Mouse (Mus musculus) stomach, postnatal 0 days (tissue): ENCODE measurements around the gene Pigg. TPM values are rescaled to one million over a fixed set of nuclear protein-coding genes. Genes with fewer than 3 reads are reported as not detected.
A peak's percentile ranks its signal among the peaks of the same experiment; 100 is the strongest.

Source experiments
- ATAC-seq: fragments of 200-750 bp; cut with Nextera tagmentation; 2 replicates; pipeline ENCODE4 v1.8.0; 2017; ENCODE audit not compliant: low FRiP score, low TSS enrichment
- DNase-seq: peaks from one replicate; pipeline ENCODE4 v3.0.0-alpha.2; 2016; ENCODE audit warnings: low spot score
- H3K27ac ChIP-seq: fragments of 300-500 bp; sonication (generic); replicated peaks from 2 replicates; pipeline ENCODE4 v1.5.1; 2014; ENCODE audit warnings: mild to moderate bottlenecking, control low read depth
- H3K27me3 ChIP-seq: fragments of 300-500 bp; sonication (generic); 2 replicates; pipeline ENCODE4 v1.6.1; 2014; ENCODE audit warnings: low read length; ENCODE audit not compliant: control insufficient read depth, insufficient read depth
- H3K36me3 ChIP-seq: fragments of 300-500 bp; sonication (generic); 2 replicates; pipeline ENCODE4 v1.6.1; 2014; ENCODE audit warnings: low read length, mixed read lengths; ENCODE audit not compliant: control insufficient read depth, insufficient read depth
- H3K4me1 ChIP-seq: fragments of 300-500 bp; sonication (generic); replicated peaks from 2 replicates; pipeline ENCODE4 v1.6.1; 2014; ENCODE audit warnings: antibody characterized with exemption; ENCODE audit not compliant: control insufficient read depth, insufficient read depth
- H3K4me2 ChIP-seq: fragments of 300-500 bp; sonication (generic); replicated peaks from 2 replicates; pipeline ENCODE4 v1.6.1; 2014; ENCODE audit warnings: low read depth, mild to moderate bottlenecking, control low read depth, moderate library complexity
- H3K4me3 ChIP-seq: fragments of 300-500 bp; sonication (generic); 2 replicates; pipeline ENCODE4 v1.5.1; 2014; ENCODE audit warnings: low read depth, low read length, control low read depth
- H3K9ac ChIP-seq: fragments of 300-500 bp; sonication (generic); 2 replicates; pipeline ENCODE4 v1.6.1; 2014; ENCODE audit warnings: mild to moderate bottlenecking, low read length, control low read depth, mixed read lengths
- H3K9me3 ChIP-seq: fragments of 300-500 bp; sonication (generic); 2 replicates; pipeline ENCODE4 v1.6.1; 2016; ENCODE audit warnings: low read length; ENCODE audit not compliant: control insufficient read depth
- CTCF ChIP-seq: IDR thresholded peaks from 2 replicates; pipeline ENCODE4 v1.5.1; 2016; ENCODE audit warnings: antibody characterized with exemption, low read depth, mild to moderate bottlenecking, moderate library complexity
- EP300 ChIP-seq: optimal IDR thresholded peaks from 2 replicates; pipeline ENCODE3; 2016; ENCODE audit warnings: antibody characterized with exemption
- WGBS: fragments of 180-500 bp; shearing (Covaris S2); extraction: QIAGEN DNeasy Blood & Tissue Kit; methylation state at CpG from one replicate; pipeline ENCODE4 v1.1.7; 2014; 5-methylcytosine and 5-hydroxymethylcytosine counted together
- polyA plus RNA-seq: library from polyadenylated mRNA; unstranded; fragments of >200 nt; fragmentation: Nextera tagmentation; extraction: Ambion mirVana; gene quantifications from 2 replicates; pipeline ENCODE4 v1.2.1, GENCODE M21; 2015

Pigg gene
- polyA plus RNA-seq, 1 experiment from 2014 or later = 4.2 TPM

- Histone ChIP-seq H3K9ac (no peak overlapping the region), H3K27me3 (peaks cover 37% of the 10 kb centered on the region), H3K4me2 (peak overlapping the region; percentile 75), H3K4me1 (0 out of 2 replicates have a peak, but pooled peaks cover 6% of the 10 kb centered on the region), H3K4me3 (peak overlapping the region; percentile 44), H3K9me3 (no peaks in the 10 kb centered on the region), H3K27ac (no peak overlapping the region), H3K36me3 (no peaks in the 10 kb centered on the region)
- 9% methylated on average over 6 of the region's 6 CpGs for WGBS
- no peak for ATAC-seq
- DNase-seq = no peak
- no peak for TF ChIP-seq CTCF
These were observed 56.0 kb downstream of the Pigg start for GRCm38 (mm10) chr5:108368446-108368845.

- TF ChIP-seq EP300 (no peak), CTCF (no peak)
- H3K9me3 ChIP-seq = no peaks in the 10 kb centered on the region
- 0 out of 2 replicates have a peak, but pooled peaks cover 6% of the 10 kb centered on the region for H3K4me1 ChIP-seq
- ATAC-seq = no peak
- H3K27ac ChIP-seq = no peak overlapping the region
- H3K4me2 ChIP-seq = peak overlapping the region; percentile 75
- H3K9ac ChIP-seq = peak overlapping the region; percentile 14; the same call in 1 of the 2 replicates
- DNase-seq = peak; percentile 45
- peak overlapping the region; percentile 44 for H3K4me3 ChIP-seq
- H3K36me3 ChIP-seq = no peaks in the 10 kb centered on the region
- WGBS = under 1% methylated on average over 49 of the region's 49 CpGs
- H3K27me3 ChIP-seq = peaks cover 34% of the 10 kb centered on the region
These were observed 56.6 kb downstream of the Pigg start for GRCm38 (mm10) chr5:108368851-108369621.

GRCm38 (mm10) chr5:108369964-108370363, 57.6 kb downstream of the Pigg start:
- H3K4me3 ChIP-seq = no peak overlapping the region
- 0 out of 2 replicates have a peak, but pooled peaks cover 6% of the 10 kb centered on the region for H3K4me1 ChIP-seq
- WGBS = 3% methylated on average over 6 of the region's 6 CpGs
- ATAC-seq (no peak), DNase-seq (no peak)
- TF ChIP-seq EP300 (no peak), CTCF (no peak)
- H3K4me2 ChIP-seq = no peak overlapping the region
- H3K9ac ChIP-seq = no peak overlapping the region
- no peak overlapping the region for H3K27ac ChIP-seq
- H3K9me3 ChIP-seq = no peaks in the 10 kb centered on the region
- H3K36me3 ChIP-seq = no peaks in the 10 kb centered on the region
- H3K27me3 ChIP-seq = peaks cover 33% of the 10 kb centered on the region

GRCm38 (mm10) chr5:108374079-108374478, 61.7 kb downstream of the Pigg start:
- 71% methylated on average over 5 of the region's 5 CpGs for WGBS
- Histone ChIP-seq H3K9ac (no peak overlapping the region), H3K27ac (no peak overlapping the region), H3K4me3 (no peak overlapping the region), H3K9me3 (no peaks in the 10 kb centered on the region), H3K36me3 (no peaks in the 10 kb centered on the region), H3K4me1 (0 out of 2 replicates have a peak, but pooled peaks cover 5% of the 10 kb centered on the region), H3K27me3 (peaks cover 15% of the 10 kb centered on the region), H3K4me2 (no peak overlapping the region)
- DNase-seq (no peak), ATAC-seq (no peak)
- TF ChIP-seq CTCF = no peak
- no peak for TF ChIP-seq EP300

- 67% methylated on average over 1 of the region's 1 CpGs for WGBS
- no peaks in the 10 kb centered on the region for H3K27me3 ChIP-seq
- no peak overlapping the region for H3K4me3 ChIP-seq
- H3K27ac ChIP-seq = no peak overlapping the region
- ATAC-seq = no peak
- no peak overlapping the region for H3K9ac ChIP-seq
- no peak for TF ChIP-seq CTCF
- no peak for TF ChIP-seq EP300
- DNase-seq = no peak
- H3K4me2 ChIP-seq = no peak overlapping the region
- H3K4me1 ChIP-seq = no peaks in the 10 kb centered on the region
- no peaks in the 10 kb centered on the region for H3K36me3 ChIP-seq
- no peaks in the 10 kb centered on the region for H3K9me3 ChIP-seq
These were observed 63.6 kb downstream of the Pigg start for GRCm38 (mm10) chr5:108376059-108376458.

- Histone ChIP-seq H3K4me1 (no peaks in the 10 kb centered on the region), H3K9me3 (no peaks in the 10 kb centered on the region), H3K4me3 (no peak overlapping the region), H3K4me2 (no peak overlapping the region), H3K9ac (no peak overlapping the region), H3K27me3 (no peaks in the 10 kb centered on the region), H3K36me3 (no peaks in the 10 kb centered on the region), H3K27ac (no peak overlapping the region)
- TF ChIP-seq EP300 (no peak), CTCF (no peak)
- WGBS = 81% methylated on average over 4 of the region's 4 CpGs
- ATAC-seq (no peak), DNase-seq (no peak)
These were observed 65.9 kb downstream of the Pigg start for GRCm38 (mm10) chr5:108378346-108378745.
